Mouse (Mus musculus): Measurements from ENCODE around the gene Commd1. TPM values are rescaled to one million over a fixed set of nuclear protein-coding genes. Genes with fewer than 3 reads are reported as not detected.

Gene Commd1
- polyA plus RNA-seq, 1 experiment, result 104 TPM

- Histone ChIP-seq H3K4me1 (ENCODE audit: control insufficient read depth, insufficient read depth, low read length) (peaks cover 16% of the 10 kb centered on the region), H3K9me3 (replicated peaks; ENCODE audit: control insufficient read depth, insufficient read depth, low read length, poor library complexity, severe bottlenecking) (no peaks in the 10 kb centered on the region), H3K27ac (ENCODE audit: insufficient read depth, low read length) (peak overlapping the region; percentile 21), H3K4me3 (ENCODE audit: low read depth, low read length) (no peak overlapping the region), H3K27me3 (ENCODE audit: control insufficient read depth, insufficient read depth, low read length, poor library complexity, severe bottlenecking) (no peaks in the 10 kb centered on the region), H3K9ac (ENCODE audit: low read depth, poor library complexity, severe bottlenecking) (no peak overlapping the region), H3K36me3 (ENCODE audit: control insufficient read depth, insufficient read depth, low read length, poor library complexity, severe bottlenecking) (no peaks in the 10 kb centered on the region)
- TF ChIP-seq POLR2A (IDR thresholded peaks at IDR 0.05; ENCODE audit: insufficient read depth, low read length) (no peak), CTCF (IDR thresholded peaks at IDR 0.05; ENCODE audit: low read depth, low read length) (no peak), EP300 (IDR thresholded peaks at IDR 0.05; ENCODE audit: insufficient read depth, low read depth, low read length) (no peak)
Measured at GRCm38 (mm10) chr11:22847732-22848648, 134.2 kb downstream of the Commd1 start.

- H3K4me1 ChIP-seq (ENCODE audit: control insufficient read depth, insufficient read depth, low read length), result peaks cover 11% of the 10 kb centered on the region
- H3K27me3 ChIP-seq (ENCODE audit: control insufficient read depth, insufficient read depth, low read length, poor library complexity, severe bottlenecking), result no peaks in the 10 kb centered on the region
- H3K4me3 ChIP-seq (ENCODE audit: low read depth, low read length), result no peak overlapping the region
- H3K9me3 ChIP-seq (replicated peaks; ENCODE audit: control insufficient read depth, insufficient read depth, low read length, poor library complexity, severe bottlenecking), result no peaks in the 10 kb centered on the region
- H3K36me3 ChIP-seq (ENCODE audit: control insufficient read depth, insufficient read depth, low read length, poor library complexity, severe bottlenecking), result no peaks in the 10 kb centered on the region
- H3K9ac ChIP-seq (ENCODE audit: low read depth, poor library complexity, severe bottlenecking), result no peak overlapping the region
- TF ChIP-seq CTCF (IDR thresholded peaks at IDR 0.05; ENCODE audit: low read depth, low read length), result no peak
- no peak overlapping the region for H3K27ac ChIP-seq (ENCODE audit: insufficient read depth, low read length)
Measured at GRCm38 (mm10) chr11:22846960-22847731, 135.0 kb downstream of the Commd1 start.

Other genes with a start within 250 kb of the Commd1 start
- 3.5 and 16.7 TPM in 2 replicates for gene B3gnt2, start 121.4 kb downstream of the Commd1 start, polyA plus RNA-seq (2011; ENCODE audit: insufficient read depth, insufficient read length, low read depth, missing spikeins)
- gene Zrsr1, start 10.4 kb downstream of the Commd1 start, polyA plus RNA-seq (2011; ENCODE audit: insufficient read depth, insufficient read length, low read depth, missing spikeins), result 19.6 and 21.1 TPM in 2 replicates
- 23.3 and 33.6 TPM in 2 replicates for gene Gm28048, start 292 bp downstream of the Commd1 start, polyA plus RNA-seq (2011; ENCODE audit: insufficient read depth, insufficient read length, low read depth, missing spikeins)
- gene Cct4, start 8.1 kb upstream of the Commd1 start, polyA plus RNA-seq (2011; ENCODE audit: insufficient read depth, insufficient read length, low read depth, missing spikeins), result 618 and 646 TPM in 2 replicates
- gene Fam161a, start 25.1 kb upstream of the Commd1 start, polyA plus RNA-seq (2011; ENCODE audit: insufficient read depth, insufficient read length, low read depth, missing spikeins), result 2.1 and 3.2 TPM in 2 replicates